Mouse (Mus musculus): Measurements from ENCODE around the gene Mob3b. TPM values are rescaled to one million over a fixed set of nuclear protein-coding genes. Genes with fewer than 3 reads are reported as not detected.

Mob3b gene
- 0.01 TPM in 1 of 2 replicates, not detected in the other for polyA plus RNA-seq (2012)

DNA sequence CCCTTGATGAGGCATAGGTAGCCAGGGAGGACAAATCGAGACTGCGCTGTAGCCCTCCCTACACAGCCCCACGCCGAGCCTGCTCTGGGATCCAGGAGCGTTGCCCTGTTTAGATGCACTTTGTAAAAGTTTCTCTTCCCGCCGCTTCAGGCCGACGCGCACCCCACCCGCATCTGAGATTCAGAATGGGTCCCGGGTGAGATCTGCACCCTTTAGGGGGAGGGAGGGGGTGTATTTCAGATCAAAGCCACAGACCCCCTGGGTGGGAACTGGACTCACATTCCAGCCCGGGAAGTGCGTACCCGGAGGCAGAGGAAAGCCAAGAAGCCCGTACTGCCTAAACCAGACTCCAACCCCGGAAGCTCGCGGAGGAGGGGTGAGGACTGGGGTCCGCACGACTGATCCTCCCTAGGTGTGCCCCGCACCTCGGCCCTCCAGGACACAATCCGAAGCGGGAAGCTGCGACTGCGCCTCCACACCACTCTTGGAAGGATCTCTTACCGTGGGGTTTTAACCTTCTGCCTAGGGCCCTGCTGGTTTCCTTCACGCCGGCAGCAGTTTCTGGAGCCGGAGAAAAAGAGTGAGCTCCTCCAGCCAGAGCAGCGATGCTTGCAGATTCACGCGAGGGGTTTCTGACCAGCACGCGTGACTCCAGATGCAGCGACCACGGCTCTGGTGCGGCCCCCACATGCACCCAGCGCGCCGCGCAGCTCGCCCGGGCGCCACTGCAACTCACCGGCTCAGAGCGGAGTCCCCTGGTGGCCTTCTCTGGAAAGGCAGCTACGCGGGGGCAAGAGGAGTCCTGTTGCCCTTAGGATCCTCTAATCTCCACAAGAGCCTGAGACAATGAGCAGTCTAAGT, at the start of gene Mob3b:
Gene Mob3b, minus strand, starts transcription at position 734 of the 861 bp plus-strand sequence.
- H3K27me3 ChIP-seq (ENCODE audit: control insufficient read depth): peaks cover 31% of the 10 kb centered on the region
- peak within 1 kb of the TSS; percentile 62 for H3K4me3 ChIP-seq (replicated peaks)
- H3K36me3 ChIP-seq (ENCODE audit: control insufficient read depth): no peaks in the 10 kb centered on the region
- H3K4me1 ChIP-seq (ENCODE audit: control insufficient read depth): peaks cover 21% of the 10 kb centered on the region
- no peaks in the 10 kb centered on the region for H3K9me3 ChIP-seq (ENCODE audit: control insufficient read depth, low read length)
- TF ChIP-seq GATA1 (IDR thresholded peaks at IDR 0.05; ENCODE audit: low read length) (no peak), TAL1 (IDR thresholded peaks at IDR 0.05; ENCODE audit: low read length) (no peak)

DNA sequence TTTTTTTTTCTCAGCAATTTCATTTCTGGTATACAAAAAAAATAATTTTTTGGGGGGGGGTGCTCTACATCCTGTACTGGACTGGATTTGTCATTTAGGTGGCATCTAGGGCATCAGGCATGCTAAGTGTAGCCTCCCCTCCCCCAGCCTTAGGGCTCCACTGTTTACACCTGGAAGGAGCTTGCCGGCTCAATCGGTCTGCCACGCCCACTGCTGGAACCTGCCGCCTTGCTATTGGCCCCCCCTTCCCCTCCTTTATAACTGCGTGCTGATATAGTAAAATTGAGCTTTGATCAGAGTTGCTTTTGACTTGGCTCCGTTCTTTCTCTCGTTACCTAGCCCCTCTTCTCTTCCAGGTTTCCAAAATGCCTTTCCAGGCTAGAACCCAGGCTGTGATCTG, 47.4 kb upstream of the Mob3b start:
- Histone ChIP-seq H3K27me3 (ENCODE audit: control insufficient read depth) (no peaks in the 10 kb centered on the region), H3K4me3 (replicated peaks) (no peak overlapping the region), H3K36me3 (ENCODE audit: control insufficient read depth) (peaks cover 13% of the 10 kb centered on the region), H3K9me3 (ENCODE audit: control insufficient read depth, low read length) (no peaks in the 10 kb centered on the region), H3K4me1 (ENCODE audit: control insufficient read depth) (no peaks in the 10 kb centered on the region)
- no peak for TF ChIP-seq TAL1 (IDR thresholded peaks at IDR 0.05; ENCODE audit: low read length)
- TF ChIP-seq GATA1 (IDR thresholded peaks at IDR 0.05; ENCODE audit: low read length): no peak

DNA sequence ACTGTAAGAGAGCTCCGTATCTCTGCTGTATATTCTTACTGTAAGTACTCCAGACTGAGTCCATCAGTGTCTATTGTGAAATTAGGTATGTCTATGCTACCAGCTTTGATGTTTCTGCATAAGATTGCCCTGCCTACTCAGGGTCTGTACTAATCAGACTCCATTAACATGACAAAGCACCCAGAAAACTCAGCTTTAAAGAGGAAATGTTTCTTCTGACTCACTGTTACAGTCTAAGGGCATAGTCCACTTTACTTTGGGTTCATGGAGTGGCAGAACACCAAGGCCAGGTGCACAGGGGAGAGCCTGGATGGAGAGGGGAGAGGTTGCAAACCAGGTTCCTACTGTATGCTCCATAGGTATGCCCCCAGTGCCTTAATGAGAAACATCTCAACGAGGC, 46.4 kb upstream of the Mob3b start:
- no peak for TF ChIP-seq TAL1 (IDR thresholded peaks at IDR 0.05; ENCODE audit: low read length)
- TF ChIP-seq GATA1 (IDR thresholded peaks at IDR 0.05; ENCODE audit: low read length): no peak
- Histone ChIP-seq H3K27me3 (ENCODE audit: control insufficient read depth) (no peaks in the 10 kb centered on the region), H3K4me3 (replicated peaks) (no peak overlapping the region), H3K9me3 (ENCODE audit: control insufficient read depth, low read length) (no peaks in the 10 kb centered on the region), H3K36me3 (ENCODE audit: control insufficient read depth) (peaks cover 15% of the 10 kb centered on the region), H3K4me1 (ENCODE audit: control insufficient read depth) (no peaks in the 10 kb centered on the region)

DNA sequence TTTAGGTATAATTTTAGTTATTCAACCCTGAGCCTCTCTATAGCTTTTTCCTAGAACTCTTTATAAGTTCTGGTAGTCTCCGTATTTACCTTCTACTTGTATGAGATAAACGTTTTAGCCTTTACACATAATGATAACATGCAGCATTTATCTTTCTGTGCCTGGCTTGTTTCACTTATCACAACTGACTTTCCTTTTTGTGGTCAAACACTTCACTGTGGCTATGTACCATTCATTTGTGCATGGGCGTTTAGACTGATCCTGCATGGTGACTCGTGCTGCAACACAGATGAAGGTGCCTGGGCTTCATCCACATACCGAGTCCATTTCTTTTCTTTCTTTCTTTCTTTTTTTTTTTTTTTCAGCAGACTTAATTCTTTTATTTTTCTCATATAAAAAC, 44.4 kb upstream of the Mob3b start:
- no peak for TF ChIP-seq TAL1 (IDR thresholded peaks at IDR 0.05; ENCODE audit: low read length)
- TF ChIP-seq GATA1 (IDR thresholded peaks at IDR 0.05; ENCODE audit: low read length): no peak
- H3K9me3 ChIP-seq (ENCODE audit: control insufficient read depth, low read length): no peaks in the 10 kb centered on the region
- H3K27me3 ChIP-seq (ENCODE audit: control insufficient read depth): no peaks in the 10 kb centered on the region
- no peak overlapping the region for H3K4me3 ChIP-seq (replicated peaks)
- no peaks in the 10 kb centered on the region for H3K4me1 ChIP-seq (ENCODE audit: control insufficient read depth)
- H3K36me3 ChIP-seq (ENCODE audit: control insufficient read depth): peaks cover 18% of the 10 kb centered on the region

DNA sequence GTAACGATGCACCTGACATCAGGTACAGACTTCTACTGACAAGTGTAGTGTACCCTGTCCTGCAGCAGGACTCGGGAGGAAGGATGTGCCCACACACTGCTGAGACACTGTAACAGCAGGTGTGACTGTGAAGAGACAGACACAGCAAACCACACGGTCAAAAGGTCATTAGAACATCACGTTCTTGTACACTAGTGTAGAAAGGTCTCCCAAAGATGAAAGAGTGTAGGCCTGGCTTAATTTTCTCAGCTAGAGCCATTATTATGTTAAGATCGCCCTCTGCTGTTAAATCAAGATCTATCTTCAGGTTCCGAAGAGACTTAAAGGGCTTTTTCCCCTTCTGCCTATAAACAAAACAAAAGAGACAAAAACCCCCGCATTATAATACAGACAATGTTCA, 35.4 kb upstream of the Mob3b start:
- Histone ChIP-seq H3K4me3 (replicated peaks) (no peak overlapping the region), H3K27me3 (ENCODE audit: control insufficient read depth) (no peaks in the 10 kb centered on the region), H3K9me3 (ENCODE audit: control insufficient read depth, low read length) (no peaks in the 10 kb centered on the region), H3K36me3 (ENCODE audit: control insufficient read depth) (peaks cover 6% of the 10 kb centered on the region), H3K4me1 (ENCODE audit: control insufficient read depth) (peaks cover 8% of the 10 kb centered on the region)
- TF ChIP-seq TAL1 (IDR thresholded peaks at IDR 0.05; ENCODE audit: low read length): no peak
- no peak for TF ChIP-seq GATA1 (IDR thresholded peaks at IDR 0.05; ENCODE audit: low read length)

DNA sequence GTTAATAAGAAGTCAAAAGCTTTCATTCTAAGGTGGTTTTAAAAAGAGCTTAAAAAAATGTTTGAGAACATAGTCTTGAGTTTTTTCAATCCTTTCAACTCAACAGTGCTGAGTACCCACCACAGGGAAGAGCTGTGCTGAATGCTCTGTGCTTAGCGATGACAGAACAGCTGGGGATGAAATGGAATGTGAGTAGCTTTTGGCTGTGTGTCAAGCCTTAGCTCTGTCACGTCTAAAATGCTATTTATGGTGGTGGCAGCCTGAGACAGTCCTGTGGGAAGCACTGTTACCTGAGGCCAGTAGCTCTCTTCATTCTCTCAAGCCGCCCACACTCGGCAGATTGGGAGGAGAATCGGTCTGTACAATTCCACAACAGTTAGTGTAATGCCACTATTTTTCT, 32.5 kb upstream of the Mob3b start:
- no peak overlapping the region for H3K4me3 ChIP-seq (replicated peaks)
- no peak for TF ChIP-seq GATA1 (IDR thresholded peaks at IDR 0.05; ENCODE audit: low read length)
- TF ChIP-seq TAL1 (IDR thresholded peaks at IDR 0.05; ENCODE audit: low read length): no peak
- no peaks in the 10 kb centered on the region for H3K27me3 ChIP-seq (ENCODE audit: control insufficient read depth)
- H3K36me3 ChIP-seq (ENCODE audit: control insufficient read depth): peaks cover 2% of the 10 kb centered on the region; the same call in 1 of the 2 replicates
- no peaks in the 10 kb centered on the region for H3K9me3 ChIP-seq (ENCODE audit: control insufficient read depth, low read length)
- H3K4me1 ChIP-seq (ENCODE audit: control insufficient read depth): peaks cover 10% of the 10 kb centered on the region

DNA sequence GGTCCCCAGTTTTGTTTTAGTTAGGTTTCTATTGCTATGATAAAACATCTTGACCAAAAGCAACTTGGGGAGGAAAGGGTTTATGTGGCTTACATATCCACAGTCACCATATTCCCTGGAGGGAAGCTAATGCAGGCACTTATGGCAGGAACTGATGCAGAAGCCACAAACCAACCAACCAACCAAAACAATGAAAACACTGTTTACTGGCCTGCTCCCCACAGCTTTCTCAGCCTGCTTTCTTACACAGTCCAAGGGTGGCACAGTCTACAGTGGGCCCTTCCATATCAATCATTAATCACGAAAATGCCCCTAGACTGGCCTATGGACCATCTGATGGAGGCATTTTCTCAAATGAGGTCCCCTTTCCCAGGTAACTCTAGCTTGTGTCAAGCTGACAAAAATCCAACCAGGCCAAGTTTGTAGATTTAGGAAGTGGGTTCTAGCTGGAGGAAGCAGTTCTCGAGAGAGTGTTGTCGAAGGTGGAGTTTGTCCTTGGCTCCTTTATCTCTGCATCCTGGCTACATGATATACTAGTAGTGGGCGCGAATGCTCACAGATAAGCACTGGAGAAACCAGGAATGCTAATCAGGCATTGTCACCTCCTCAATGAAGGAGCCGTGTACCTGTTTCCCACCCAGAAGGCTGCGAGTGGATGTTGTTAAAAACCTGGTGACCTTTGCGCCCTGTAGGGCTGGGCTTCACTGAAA, 30.5 kb upstream of the Mob3b start:
- H3K27me3 ChIP-seq (ENCODE audit: control insufficient read depth): no peaks in the 10 kb centered on the region
- no peak for TF ChIP-seq GATA1 (IDR thresholded peaks at IDR 0.05; ENCODE audit: low read length)
- no peak for TF ChIP-seq TAL1 (IDR thresholded peaks at IDR 0.05; ENCODE audit: low read length)
- no peaks in the 10 kb centered on the region for H3K9me3 ChIP-seq (ENCODE audit: control insufficient read depth, low read length)
- H3K4me1 ChIP-seq (ENCODE audit: control insufficient read depth): peaks cover 10% of the 10 kb centered on the region
- H3K4me3 ChIP-seq (replicated peaks): no peak overlapping the region
- no peaks in the 10 kb centered on the region for H3K36me3 ChIP-seq (ENCODE audit: control insufficient read depth)

DNA sequence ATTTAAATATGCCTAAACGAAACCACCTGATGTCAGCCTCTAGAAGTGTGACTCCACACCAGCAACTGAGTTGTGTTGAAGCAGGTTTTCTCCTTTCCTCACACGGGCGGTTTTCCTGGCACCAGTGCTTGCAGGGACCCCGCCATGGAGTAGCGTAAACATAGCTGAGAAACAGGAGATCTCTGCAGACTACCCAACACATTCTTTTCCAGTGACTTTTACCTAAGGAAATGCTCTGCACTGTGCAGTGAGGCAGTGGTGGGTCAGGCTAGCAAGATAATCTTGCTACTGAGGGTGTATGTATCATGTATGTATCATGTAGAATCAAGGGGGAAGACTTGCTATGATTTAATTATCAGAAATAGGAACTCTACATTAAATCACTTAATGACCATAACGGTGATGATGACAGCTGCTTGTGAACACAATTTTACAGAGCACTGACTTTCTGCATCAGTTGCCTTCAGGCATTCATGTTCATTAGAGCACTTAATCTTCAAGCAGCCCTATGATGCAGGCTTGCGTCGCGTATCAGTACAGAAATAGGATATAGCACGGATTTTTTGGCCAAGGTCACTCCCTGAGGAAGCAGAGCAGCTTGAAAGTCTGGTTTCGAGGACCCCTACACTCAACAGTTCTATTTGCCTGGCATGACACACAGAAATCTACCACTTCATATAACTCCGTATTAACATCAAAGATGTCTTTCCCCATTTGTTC, 20.8 kb upstream of the Mob3b start:
- TF ChIP-seq TAL1 (IDR thresholded peaks at IDR 0.05; ENCODE audit: low read length) (no peak), GATA1 (IDR thresholded peaks at IDR 0.05; ENCODE audit: low read length) (no peak)
- Histone ChIP-seq H3K9me3 (ENCODE audit: control insufficient read depth, low read length) (no peaks in the 10 kb centered on the region), H3K4me3 (replicated peaks) (no peak overlapping the region), H3K4me1 (ENCODE audit: control insufficient read depth) (no peaks in the 10 kb centered on the region; the same call in 1 of the 2 replicates), H3K36me3 (ENCODE audit: control insufficient read depth) (no peaks in the 10 kb centered on the region), H3K27me3 (ENCODE audit: control insufficient read depth) (no peaks in the 10 kb centered on the region)

DNA sequence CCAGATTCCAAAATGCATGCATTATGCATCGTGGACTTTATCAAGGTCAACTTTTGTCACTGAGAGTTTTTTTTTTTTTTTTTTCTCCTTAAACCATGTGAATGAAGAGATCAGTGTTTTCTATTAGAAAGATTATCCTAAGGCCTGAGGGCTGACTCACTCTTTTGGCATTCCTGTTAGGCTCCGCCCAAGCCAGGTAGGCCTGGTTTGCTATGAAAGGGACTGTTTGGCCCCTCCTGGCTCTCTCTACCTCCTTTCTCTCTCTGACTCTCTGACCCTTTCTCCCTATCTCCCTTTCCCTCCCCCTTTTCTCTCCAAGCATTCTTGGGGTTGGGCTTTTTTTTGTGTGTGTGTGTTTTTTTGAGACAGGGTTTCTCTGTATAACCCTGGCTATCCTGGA, 18.3 kb upstream of the Mob3b start:
- Histone ChIP-seq H3K27me3 (ENCODE audit: control insufficient read depth) (no peaks in the 10 kb centered on the region), H3K4me1 (ENCODE audit: control insufficient read depth) (no peaks in the 10 kb centered on the region; the same call in 1 of the 2 replicates), H3K9me3 (ENCODE audit: control insufficient read depth, low read length) (no peaks in the 10 kb centered on the region), H3K4me3 (replicated peaks) (no peak overlapping the region), H3K36me3 (ENCODE audit: control insufficient read depth) (no peaks in the 10 kb centered on the region)
- TF ChIP-seq TAL1 (IDR thresholded peaks at IDR 0.05; ENCODE audit: low read length): no peak
- no peak for TF ChIP-seq GATA1 (IDR thresholded peaks at IDR 0.05; ENCODE audit: low read length)

Data from erythroblast, embryonic 14.5 days (primary cell).